Mouse (Mus musculus) thymus, adult 18-20 months (tissue): ENCODE measurements around the gene Rapgef1.
"Not testable (repeated sequence)": the region's sequence is repeated elsewhere in the genome, so short reads cannot be mapped to it uniquely, and the experiment has no call there.

Experiments used
- DNase-seq, 2 experiments: peaks; one replicate each; pipeline ENCODE4 v3.0.0; 2022; ENCODE audit warnings: mixed read lengths in 2 of 2

The Rapgef1 gene

DNA sequence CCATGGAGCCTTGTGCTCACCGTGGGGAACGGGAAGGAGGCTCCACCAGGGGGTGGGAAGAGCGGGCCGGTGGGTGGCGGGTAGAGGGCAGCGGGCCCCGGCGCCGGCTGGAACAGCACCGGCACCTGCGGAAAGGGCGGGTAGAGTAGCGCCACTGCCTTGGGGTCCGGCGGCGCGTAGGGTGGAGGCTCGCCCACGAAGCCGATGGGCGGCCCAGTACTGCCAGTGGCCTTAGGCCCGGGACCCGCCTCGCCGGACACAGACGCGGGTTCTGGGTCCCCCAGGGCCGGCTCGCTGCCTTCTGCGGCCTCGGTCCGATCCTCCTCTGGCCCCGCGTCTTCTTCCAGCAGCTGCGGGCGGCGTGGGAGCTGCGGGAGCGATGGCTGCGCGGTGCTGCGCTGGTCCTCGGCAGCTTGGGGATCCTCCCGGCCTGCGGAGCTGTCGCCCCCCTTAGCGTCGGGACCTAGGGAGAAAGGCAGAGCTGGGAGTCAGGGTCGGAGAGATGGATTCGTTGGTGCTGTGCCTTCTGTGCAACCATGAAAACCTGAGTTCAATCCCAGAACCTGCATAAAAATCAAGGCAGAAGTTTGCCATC lies 127.8 kb downstream of the Rapgef1 start:
- no peak for DNase-seq

DNA sequence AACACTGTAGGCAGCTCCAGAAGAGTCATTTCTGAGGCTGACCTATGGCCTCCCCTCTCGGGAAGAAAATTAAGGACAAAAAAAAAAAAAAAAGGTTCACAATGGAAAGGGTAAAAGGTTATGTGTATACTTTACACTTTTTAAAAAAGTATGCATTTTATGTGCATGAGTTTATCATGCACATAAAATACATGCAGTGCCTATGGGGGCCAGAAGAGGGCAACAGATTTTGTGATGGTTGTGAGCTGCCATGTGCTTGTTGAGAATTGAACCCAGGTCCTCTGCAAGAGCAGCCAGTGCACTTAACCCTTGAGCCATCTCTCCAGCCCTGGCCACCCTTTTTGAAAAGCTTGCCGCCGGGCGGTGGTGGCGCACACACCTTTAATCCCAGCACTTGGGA lies 128.3 kb downstream of the Rapgef1 start:
- no peak for DNase-seq

DNA sequence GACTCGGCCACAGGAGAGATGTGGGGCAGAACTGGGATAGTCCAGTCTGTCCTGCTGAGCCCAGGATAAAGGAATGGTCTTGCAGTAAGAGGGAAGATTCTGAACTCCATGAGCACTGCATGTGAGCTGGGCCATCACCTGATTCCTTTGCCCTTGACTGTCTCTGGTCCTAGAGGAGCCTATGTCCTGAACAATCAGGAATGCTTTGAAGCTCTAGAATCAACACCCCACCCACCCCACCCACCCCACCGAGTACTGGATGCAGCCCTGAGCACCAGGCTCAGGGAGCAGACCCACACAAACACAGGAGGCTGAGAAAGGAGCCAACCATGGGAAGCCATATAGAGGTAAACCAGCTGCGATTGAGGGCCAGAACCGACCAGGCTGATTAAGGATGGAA lies 129.0 kb downstream of the Rapgef1 start:
- no peak for DNase-seq

DNA sequence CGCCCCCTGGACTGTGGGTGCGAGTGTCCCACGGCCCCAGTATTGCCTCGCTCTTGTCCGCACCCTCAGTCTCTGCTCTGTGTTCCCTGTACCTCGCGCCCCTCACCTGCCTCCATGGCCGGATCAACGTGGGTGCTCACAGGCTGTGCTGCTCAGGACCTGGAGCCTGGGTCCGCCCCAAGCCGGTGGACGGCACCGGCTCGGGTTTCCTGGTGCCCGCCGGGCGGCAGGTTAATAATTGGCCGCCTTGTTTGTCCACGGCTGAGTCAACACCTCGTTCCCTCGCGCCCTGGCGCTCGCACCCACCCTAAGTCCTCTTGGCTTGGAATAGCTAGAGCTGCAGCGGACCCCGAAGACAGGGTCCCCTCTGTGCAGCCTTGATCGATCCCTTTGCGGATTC lies 132.0 kb downstream of the Rapgef1 start, which contains the start of gene Gm13420:
Gene Gm13420, minus strand, starts transcription at position 189 of the 400 bp plus-strand sequence.
- no peak for DNase-seq

DNA sequence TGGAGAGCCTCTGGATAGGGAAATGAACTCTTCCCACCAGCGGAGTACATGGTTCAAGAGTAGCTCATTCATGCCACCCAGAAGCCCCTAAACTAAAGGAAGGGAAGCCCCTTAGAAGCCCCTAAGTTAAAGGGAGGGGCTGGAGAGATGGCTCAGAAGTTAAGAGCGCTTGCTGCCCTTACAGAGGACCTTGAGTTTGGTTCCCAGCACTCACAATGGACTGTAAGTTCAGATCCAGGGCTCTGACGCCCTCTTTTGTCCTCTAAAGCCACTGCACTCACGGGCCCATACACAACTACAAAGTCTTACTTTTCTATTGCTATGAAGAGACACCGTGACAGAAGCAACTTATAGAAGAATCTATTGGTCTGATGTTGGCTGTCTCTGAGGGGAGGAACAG lies 132.9 kb downstream of the Rapgef1 start:
- no peak for DNase-seq

DNA sequence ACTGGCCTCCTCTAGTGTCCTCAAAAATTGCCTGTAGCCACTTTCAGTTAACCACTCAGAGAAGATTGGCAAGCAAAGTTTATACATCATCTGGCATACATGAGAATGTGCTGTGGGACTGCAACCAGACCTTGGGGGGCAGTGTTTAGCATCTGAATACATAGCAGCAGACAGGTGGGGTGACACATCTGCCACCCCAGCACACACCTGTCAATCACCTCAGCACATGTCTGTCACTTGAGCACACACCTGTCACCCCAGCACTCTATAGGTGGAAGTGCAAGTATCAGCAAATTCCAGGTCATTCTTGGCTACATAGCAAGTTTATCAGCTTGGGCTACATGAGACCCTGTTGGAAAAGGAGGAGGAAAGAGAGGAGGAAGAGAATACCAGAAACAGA lies 136.2 kb downstream of the Rapgef1 start:
- DNase-seq, result no peak

DNA sequence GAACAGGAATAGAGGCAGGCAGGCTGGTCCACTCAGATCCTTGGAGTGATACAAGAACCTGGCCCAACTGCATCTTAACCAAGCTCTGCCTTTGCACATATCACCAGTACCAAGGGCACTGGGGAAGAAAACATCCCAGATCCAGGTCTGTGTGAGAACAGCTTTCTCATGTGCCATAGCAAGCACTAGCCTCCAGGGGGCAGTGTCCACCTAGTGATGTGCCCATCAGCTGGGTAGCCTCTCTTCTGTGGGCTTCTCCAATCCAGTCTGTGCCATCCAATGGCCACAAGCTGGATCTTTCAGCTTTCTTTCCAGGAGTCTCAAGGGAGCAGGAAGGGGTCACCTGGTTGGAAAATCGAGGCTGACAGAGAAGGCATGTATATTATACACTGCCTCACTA lies 145.3 kb downstream of the Rapgef1 start:
- no peak for DNase-seq

DNA sequence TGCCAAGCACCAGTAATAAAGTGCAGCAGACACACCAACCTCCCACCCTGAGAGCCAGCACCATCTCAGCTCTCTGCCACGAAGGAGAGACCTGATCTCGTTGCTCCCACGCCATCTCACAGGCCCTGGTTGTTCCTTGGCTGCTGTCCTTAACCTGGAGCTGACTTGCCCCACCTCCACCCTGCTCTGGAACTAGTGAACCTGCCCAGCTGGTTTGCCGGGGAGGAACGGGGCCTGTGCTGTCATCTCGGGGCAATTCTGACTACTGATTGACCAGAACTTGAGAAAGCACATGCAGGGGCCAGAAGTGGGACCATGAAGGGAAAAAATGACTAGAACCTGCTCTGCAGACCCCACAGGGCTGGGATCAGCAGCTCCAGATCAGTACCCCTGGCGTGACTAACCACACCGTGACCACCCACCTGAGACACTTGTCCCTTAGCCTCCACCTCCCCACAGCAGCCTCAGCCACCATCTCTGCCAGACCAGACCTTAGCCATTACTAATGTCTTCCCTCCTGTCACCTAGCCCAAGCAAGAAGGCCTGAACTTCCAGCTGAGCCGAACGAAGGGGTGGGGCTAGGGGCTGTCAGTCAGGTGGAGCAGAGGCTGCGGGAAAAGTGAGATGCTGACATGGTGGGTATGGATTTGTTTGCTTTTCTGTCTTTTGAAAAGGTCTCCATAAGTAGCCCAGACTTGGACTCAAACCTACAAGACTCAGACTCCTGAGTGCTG lies 148.6 kb downstream of the Rapgef1 start:
- no peak for DNase-seq

DNA sequence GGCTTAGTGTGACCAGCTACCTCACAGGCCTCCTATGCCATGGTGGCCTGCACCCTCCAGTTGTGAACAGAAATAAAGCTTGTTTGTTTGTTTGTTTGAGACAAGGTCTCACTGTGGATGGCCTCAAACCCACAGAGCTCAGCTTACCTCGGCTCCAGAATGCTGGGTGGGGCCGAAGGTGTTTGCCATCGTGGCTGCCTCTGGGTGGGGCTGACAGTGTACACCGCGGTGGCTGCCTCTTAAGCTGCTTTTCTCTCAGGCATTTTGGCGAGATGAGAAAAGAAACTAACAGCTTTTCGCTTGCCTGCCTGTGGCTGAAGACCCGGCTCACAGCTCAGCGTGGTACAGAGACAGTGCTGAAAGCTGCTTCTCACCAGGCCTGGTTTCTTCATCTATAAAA lies 149.4 kb downstream of the Rapgef1 start:
- no peak for DNase-seq

DNA sequence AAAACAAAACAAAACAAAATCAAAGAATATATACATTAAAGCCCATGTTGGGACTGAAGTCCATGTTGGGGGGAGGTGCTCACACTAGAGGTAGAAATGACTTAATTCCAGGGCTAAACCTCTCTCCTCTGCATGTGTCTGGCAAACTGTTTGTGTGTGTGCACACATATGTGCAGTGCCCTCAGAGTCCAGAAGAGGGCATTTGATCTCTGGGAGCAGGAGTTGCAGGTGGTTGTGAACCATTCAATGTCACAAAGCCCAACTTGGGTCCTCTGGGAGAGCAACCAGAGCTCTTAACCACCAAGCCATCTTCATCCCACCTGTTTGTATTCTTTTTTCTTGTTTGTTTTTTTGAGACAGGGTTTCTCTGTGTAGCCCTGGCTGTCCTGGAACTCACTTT lies 150.6 kb downstream of the Rapgef1 start:
- no peak for DNase-seq

DNA sequence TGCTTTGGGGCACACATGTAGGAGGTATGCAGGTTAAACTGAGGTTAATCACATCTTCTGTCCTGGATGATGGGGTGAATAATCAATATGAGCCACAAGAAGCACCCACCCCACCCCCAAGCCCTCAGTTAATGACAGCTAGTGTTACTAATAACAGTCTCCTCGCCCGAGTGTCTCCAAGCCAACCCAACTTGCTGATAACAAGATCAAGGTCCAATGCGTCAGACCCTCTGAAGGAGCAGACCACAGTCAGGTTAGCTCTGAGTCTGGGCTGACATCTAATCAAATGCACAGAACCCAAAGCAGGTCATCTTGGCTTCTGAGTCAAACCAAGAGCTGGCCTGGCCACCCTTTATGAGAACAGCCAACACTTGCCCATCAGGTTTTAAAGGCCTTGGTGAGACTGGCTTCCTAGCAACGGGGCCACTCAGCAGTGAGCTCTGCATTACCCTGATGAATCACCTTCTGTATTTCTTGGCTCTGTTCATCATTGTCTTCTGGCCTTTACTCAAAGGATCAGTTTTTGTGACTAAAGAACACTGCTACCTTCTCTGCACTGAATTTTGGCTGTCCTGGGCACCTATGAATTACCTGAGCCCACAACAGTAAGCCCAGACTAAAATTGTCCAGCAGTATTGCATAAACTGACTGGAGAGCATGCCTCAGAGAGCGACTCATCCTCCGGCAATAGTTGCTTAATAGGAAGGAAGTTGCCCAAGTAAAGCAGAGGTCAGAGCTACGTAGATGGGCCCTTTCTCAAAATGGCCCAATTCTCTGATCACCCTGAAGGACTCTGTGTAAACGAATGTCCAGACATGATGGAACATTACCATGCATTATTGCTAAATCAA lies 152.3 kb downstream of the Rapgef1 start:
- DNase-seq, result no peak

DNA sequence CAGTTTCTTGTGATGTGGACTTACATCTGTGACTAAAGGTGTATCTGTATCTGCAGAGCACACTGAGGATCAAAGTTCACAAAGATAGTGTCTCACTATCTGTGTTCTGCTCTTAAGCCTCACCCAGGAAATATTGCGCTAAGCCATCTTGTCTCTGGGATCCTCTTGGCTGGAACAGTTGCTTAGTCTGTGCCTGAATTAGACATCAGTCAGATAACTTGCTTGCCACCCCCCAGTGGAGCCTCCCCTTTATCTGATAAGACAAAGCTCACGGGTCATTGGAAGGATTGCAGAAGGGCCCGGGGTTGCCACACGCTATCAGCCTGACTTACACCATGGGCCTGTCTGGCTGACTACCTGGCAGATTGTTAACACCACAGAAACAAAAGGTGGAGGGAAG lies 153.8 kb downstream of the Rapgef1 start:
- DNase-seq, result no peak

DNA sequence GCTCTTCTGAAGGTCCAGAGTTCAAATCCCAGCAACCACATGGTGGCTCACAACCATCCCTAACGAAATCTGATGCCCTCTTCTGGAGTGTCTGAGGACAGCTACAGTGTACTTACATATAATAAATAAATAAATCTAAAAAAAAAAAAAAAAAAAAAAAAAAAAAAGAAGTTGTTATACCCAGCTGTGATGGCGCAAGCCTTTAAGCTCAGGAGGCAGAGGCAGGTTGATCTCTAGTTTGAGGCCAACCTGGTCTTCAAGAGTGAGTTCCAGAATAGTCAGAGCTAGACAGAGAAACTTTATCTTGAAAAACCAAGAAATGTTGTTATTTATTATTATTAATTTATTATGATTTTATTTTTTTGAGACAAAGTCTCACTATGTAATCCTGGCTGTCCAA lies 161.7 kb downstream of the Rapgef1 start:
- not testable (repeated sequence) for DNase-seq

DNA sequence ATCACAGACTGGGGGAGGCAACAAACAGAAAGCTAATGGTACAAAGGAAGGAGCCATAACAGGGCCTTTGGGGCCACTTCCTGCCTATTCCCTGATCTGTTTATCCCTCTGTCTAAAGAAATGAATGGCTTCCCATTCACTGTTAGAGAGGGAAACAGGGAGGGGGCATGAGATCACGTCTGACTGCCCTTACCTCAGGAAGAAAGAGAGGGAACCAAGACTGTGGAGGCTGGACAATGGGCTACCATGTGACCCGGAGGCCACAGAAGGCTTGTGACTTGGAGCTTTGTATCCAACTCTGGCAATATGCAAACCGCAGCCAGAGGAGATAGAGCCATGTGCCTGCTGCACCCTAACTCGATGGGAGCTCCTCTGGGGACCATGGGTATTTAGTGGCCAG lies 164.8 kb downstream of the Rapgef1 start:
- DNase-seq, result no peak

DNA sequence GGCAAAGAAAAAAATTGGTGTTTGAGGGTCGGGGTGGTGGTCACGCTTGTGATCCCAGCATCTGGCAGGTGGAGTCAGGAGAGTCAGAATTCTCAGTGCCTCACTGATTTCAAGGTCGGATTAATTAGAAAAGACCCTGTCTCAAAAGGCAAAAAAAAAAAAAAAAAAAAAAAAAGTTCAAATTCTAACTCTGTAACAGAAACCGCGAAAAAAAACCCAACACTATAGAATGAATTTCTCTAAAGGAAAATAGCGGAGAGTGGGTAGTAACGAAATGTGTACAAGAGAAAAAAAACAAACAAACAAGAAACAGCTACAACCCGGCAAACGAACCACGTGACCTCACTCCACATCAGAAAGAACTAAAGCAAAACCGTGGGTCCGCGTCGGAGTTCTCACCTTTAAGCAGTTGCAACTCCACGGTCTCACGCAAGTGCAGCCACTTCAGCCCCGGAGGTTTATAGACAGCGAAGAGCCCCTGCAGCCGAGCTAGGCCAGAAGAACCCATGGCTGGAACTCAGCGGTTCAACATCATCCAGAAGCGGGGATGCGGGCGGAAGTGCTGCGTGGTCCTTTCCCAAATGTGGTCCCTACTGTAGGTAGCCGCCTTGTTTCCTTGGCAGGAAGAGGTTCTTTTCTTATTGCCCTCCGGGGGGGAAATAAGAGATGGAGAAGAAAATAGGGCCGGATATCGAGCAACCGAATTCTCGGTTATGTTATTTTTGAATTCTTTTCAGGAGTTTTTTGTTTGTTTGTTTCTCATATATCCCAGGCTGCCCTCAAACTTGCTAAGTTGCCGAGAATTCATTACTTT lies 167.8 kb downstream of the Rapgef1 start, which contains the start of gene Coq4:
Gene Coq4, plus strand, starts transcription at position 390 of the 814 bp plus-strand sequence.
- DNase-seq, result peak; percentile 70 to 81

DNA sequence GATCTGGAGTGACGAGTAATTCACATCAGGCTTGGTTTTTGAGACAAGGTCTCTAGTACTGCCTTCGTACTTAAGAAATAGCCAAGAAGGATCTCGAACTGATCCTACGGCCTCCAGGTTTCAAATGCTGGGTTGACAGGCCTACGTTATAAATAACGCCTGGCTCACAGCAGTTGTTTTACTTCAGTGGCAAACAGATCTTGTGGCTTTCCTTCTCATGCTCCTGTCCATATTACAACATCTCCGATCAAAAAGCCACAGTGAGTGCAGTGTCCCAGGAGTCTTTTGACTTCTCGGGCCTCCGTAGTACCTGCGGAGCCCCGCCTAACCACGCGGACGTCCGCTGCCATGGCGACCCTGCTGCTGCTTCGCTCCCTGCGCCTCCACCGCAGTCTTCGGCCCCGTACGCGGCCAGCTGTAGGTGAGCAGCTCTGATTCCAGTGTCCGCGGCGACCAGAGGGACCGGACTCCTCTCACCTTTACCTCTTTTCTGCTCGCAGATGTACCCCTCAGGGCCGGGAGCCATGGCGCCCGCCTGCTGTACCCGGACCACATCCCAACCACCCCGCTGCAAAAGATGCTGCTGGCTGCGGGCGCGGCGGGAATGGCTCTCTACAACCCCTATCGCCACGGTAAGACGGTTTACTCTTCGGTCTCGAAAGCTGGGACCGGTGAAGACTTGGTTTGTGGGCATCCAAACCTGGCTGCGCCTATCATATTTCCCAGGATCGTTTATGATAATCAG lies 168.6 kb downstream of the Rapgef1 start, which contains the start of gene Trub2:
Gene Trub2, minus strand, starts transcription at position 566 of the 745 bp plus-strand sequence.
- peak; percentile 71 to 79 for DNase-seq
